Mouse (Mus musculus): ENCODE results near the gene Gprc5a.

DNA sequence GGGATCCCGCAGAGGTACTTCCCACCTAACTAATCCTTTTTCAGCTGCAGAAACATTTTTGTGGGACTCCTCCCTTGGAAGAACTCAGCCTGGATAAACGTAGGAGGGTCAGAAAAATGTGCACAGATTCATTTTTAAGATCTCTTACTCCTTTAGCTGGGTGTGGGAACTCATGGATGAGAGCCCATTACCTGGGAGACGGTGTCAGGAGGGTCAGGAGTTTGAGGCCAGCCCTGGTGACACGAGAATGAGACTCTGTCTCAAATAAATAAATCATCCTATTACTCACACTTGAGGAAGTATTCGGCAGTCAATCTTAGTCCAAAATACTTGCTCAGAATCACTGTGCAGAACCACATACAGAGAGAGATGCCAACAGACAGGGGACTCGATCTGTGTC lies 4.4 kb downstream of the Gprc5a start:
- no peak for TF ChIP-seq POLR2A (IDR thresholded peaks at IDR 0.05; ENCODE audit: control insufficient read depth, low read depth, low read length)
- no peak for TF ChIP-seq CTCF (IDR thresholded peaks at IDR 0.05; ENCODE audit: control insufficient read depth, insufficient read depth, insufficient replicate concordance, low read depth, low read length)

All from testis, adult 2 months (tissue).